Mouse (Mus musculus): ENCODE measurements around the gene Bcl9l.
"Not testable (repeated sequence)": the region's sequence is repeated elsewhere in the genome, so short reads cannot be mapped to it uniquely, and the experiment has no call there.

Bcl9l gene

DNA sequence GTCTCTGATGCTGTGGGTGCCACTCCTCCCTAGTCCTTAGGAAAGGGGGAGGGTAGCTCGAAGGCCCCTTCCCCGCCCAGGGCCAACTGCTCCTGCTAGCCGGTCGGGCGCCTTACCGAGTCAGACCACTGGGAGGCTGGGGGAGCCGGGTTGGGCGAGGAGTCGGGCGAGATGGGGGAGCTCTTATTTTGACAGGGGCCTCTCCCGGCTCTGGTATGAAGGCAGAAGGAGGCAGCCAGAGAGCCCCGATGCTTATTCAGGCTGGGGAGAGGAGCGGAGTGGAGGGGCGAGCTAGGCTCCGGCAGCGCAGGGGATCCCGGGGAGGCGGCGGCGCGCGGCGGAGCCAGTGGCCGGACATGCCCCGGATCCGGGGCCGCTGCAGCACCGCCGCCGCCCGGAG lies at the start of gene Bcl9l:
Gene Bcl9l, plus strand, starts transcription at position 274 of the 400 bp plus-strand sequence.
- DNase-seq (ENCODE audit: low read depth, low spot score), result peak; percentile 89

DNA sequence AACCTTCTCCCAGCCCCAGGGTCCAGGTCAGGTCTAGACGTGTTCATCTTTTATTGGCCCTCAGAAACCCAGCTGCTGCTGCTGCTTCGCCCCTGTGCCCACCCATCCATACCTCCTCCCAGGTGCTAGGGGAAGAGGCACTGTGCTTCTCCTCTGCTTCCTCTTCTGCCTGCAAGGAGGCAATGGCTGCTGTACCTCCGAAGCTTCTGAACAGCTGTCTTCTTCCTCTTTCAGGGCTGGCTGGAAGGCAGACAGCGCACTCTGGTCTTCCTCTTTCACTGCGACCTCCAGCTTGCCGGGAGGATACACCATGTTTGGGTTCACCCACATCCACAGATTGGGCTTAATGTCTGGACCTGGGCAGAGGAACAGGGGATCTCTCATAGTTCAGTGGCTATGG lies 46.9 kb upstream of the Bcl9l start:
- DNase-seq (ENCODE audit: low read depth, low spot score), result no peak

DNA sequence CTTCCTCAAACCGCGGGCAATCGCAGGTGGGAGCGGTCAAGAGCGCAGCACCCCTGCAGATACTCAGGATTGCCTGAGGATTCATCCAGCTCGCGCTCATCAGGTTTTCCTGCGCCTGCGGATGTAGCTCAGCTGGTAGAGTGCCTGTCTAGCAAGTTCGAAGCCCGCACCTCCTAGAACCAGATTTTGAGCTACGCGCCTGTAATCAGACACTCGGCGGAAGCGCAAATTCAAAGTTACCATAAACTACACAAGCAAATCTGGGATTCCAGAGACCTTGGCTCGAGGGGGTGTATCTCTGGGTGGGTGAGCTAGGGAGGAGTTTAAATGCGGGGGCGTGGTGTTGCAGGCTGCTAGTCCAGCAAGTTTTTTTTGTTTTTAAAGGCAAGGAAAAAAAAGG lies 41.7 kb upstream of the Bcl9l start, which contains the start of gene Foxr1:
Gene Foxr1, minus strand, starts transcription at position 176 of the 400 bp plus-strand sequence.
- DNase-seq (ENCODE audit: low read depth, low spot score), result peak; percentile 61

DNA sequence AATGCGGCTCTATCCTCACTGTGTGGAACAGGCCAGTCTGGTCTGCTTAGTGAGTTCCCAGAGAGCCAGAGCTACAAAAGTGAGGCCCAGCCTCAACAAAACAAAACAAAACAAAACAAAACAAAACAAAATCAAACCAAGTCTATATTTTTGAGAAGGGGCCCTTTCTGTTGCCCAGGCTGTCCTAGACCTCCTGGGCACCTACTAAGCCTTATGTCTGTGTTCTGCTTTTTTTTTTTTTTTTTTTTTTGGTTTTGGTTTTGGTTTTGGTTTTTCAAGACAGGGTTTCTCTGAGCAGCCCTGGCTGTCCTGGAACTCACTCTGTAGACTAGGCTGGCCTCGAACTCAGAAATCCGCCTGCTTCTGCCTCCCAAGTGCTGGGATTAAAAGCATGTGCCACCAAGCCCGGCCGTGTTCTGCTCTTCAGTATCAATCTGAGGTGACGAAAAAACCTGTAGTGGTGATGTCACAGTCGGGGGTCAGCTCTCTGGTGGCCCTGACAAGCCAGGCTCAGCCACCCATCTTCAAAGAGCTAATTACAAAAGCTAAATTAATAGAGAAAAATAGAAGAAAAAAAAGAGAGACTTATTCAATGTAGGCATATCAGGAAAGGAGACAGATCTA lies 38.1 kb upstream of the Bcl9l start:
- not testable (repeated sequence) for DNase-seq (ENCODE audit: low read depth, low spot score)

DNA sequence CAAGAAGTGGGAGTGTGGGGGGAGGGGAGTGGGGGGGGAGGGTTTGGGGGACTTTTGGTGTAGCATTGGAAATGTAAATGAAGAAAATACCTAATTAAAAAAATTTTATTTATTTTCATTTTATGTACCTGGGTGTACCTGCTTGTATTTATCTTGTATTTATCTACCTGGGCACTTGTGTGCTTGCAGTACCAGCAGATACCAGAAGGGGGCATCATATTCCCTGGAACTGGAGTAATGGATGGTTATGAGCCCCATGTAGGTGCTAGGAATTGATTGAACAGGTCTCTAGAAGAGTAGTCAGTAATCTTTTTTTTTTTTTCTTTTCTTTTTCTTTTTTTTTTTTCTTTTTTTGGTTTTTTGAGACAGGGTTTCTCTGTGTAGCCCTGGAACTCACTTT lies 32.2 kb upstream of the Bcl9l start:
- no peak for DNase-seq (ENCODE audit: low read depth, low spot score)

DNA sequence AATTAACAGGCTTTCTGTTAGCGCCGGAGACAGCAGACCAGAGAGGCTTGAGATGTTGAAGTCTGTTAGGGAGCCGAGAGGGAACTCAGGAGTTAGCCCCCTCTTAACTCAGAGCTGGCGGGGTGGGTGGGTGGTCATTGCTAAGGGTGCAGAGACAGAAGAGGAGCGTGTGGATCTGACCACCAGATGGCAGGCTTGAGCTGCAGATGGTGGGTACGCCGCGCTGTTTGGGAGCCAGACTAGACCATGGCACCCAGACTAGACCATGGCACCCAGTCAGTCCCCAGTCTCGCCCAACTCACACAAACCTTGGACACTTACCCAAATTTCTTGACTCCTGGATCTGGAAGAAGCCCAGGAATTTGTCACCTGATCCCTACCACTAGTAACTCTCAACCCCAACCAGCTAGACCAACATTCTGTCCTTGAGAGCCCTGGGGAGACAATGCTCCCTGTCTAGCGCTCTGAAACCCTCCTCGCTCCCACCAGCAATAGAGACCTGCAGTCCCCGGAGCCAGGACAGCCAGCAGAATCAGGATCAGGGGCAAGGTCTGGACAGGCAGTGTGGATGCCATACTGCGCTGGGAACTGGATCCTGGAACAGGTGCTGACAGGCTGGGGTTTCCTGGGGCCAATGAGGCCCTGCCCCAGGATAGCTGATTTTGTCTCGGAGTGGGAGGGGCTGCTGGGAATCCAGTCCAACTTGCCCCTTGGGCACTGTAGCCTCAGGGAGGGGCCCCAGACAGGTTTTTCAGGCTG lies 28.3 kb upstream of the Bcl9l start:
- peak; percentile 61 for DNase-seq (ENCODE audit: low read depth, low spot score)

DNA sequence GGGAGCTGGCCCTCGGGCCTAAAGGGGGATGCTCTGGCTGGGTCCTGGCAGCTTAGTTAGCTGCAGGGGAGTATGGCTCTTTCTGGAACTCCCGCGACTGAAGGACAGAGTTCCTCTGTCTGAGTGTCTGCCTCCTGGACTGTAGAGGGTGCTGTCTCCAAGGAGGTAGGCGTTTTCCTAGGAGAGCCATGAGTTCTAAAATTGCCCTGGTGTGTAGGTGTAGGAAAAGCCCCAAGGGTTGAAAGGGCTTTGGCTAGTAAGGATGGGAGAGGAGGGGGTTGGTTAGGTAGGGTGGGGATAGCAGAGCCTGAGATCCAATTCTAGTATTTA lies 27.8 kb upstream of the Bcl9l start, which contains the start of gene Upk2:
Gene Upk2, minus strand, starts transcription at position 86 of the 330 bp plus-strand sequence.
- no peak for DNase-seq (ENCODE audit: low read depth, low spot score)

DNA sequence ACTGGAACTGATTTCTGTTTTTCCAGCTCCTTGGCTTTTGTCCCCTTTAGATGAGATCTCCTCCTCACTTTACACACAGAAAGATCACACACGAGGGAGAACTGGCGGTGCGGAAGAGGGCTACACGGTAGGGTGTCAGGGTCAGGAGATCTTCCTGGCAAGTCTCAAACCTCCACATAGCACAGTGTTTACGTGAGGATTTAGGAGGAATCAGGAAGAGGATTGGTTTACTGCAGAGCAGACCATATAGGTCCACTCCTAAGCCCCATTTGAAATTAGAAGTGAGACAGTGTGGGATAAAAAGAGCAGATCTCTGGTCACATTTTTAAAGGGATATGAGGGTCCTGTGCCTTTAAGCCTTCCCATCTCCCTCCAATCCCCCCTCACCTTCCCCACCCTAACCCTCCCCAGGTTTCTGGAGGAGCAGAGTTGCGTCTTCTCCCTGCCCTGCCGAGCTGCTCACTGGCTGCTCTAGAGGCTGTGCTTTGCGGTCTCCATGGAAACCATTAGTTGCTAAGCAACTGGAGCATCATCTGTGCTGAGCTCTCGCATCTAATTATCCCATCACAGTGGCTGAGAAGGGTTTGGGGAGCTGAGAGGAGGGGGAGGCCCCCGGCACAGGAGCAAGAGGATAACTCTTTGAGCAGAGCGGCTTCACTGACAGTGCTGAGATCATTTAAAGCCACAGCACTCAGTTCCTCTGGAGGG lies 25.4 kb upstream of the Bcl9l start:
- no peak for DNase-seq (ENCODE audit: low read depth, low spot score)

DNA sequence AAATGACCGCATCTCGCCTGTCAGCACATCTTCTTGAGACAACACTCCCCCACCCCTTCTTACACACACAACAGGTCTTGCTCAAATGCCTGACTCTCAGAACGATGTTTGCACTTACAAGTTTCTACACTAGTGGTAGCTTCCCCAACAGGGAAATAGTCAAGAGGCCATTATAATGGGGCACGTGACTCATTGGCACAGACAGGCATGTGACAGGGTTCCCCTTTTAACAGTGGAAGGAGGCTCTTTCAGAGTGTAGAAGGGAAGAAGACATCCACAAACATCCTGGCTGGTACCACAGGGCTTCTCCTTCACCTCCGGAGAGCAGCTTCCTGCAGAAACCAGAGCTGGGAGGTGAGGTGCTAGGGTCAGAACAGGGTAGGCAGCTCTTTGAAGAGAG lies 20.7 kb upstream of the Bcl9l start:
- no peak for DNase-seq (ENCODE audit: low read depth, low spot score)

DNA sequence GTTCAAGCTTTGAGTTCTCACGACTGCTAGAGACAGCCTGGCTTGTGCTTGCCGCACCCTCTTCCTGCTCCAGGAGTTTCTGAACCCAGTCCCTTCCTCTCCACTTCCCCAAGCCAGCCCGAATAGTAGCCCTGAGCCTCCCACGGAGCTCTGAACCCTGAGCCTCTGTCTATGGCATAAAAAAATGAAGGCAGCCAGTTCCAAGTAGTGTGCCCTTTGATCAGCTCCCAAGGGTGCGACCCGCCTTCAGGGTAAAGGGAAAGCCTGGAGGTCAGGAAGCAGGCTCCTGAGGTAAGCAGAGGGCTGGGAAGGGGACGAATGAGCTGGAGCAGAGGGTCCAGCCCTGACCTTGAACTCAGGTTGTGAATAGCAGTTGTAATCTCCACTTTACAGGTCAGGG lies 14.4 kb upstream of the Bcl9l start:
- DNase-seq (ENCODE audit: low read depth, low spot score), result no peak

DNA sequence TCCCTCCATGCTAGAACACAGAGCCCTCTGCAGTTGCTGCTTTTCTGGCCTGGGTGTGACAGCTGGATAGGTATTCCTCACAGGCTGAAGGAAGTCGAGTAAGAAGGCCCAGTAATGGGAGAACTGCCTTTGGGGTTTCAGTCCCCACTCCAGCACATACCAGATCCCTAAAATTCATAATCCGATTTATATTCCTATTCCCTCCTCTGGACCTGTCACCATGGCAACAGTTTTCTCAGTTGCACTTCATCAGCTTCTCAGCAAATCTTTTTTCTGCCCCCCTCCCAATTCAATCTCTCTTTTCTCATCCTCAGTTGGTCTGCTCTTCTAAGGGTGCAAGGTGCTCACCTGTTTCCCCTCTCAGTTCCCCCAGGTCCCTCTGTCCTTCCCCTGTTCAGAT lies 13.8 kb upstream of the Bcl9l start:
- no peak for DNase-seq (ENCODE audit: low read depth, low spot score)

DNA sequence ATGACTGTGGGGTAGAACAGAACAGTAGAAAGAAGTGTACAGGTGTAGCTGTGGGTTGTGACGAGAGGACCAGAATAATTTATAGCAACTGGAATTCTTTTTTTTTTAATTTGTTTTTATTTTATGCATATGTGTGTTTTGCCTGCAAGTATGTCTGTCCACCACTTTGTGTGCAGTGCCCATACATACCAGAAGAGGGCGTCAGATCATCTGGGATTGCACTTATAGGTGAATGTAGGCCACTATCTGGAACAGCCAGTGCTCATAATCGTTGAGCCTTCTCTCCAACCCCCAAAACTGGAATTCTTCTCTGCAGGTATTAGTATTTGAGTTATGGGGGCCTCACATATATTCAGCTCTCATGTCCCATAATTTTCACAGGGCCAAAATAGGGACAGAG lies 9.4 kb upstream of the Bcl9l start:
- no peak for DNase-seq (ENCODE audit: low read depth, low spot score)

DNA sequence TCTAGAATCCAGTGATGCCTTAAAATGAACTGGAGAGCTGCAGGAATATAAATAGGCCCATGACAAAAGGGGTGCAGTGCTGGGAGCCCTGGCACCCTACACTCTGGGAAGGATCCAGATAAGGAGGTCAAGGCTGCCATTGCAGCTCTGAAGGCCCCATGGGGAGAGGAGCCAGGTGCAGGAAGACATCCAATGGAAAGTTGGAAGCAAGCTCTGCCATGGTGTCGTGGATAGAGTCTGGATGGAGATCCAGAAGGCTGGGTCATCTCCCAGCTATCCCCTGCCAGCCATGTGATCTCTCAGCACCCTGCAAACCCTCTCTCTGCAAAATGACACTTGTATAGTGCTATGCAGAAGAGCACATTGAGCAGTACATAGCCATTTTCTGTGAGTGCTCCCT lies 8.3 kb upstream of the Bcl9l start:
- no peak for DNase-seq (ENCODE audit: low read depth, low spot score)

DNA sequence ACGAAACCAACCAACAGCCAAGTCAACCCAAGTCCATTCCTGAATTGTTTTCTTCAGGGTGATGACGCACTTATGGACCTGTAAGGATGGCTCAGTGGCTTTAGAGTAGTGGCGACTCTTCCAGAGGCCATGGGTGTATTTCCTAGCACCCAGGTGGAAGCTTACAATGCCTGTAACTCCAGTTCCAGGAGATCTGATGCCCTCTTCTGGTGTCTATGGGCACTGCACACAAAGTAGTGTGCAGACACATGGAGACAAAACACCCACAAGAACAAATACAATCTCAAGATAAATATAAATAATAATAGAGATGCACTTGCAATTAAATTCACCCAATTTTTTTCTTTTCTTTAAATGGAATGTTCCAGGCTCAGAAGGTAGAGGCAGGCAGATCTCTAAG lies 6.7 kb upstream of the Bcl9l start:
- no peak for DNase-seq (ENCODE audit: low read depth, low spot score)

DNA sequence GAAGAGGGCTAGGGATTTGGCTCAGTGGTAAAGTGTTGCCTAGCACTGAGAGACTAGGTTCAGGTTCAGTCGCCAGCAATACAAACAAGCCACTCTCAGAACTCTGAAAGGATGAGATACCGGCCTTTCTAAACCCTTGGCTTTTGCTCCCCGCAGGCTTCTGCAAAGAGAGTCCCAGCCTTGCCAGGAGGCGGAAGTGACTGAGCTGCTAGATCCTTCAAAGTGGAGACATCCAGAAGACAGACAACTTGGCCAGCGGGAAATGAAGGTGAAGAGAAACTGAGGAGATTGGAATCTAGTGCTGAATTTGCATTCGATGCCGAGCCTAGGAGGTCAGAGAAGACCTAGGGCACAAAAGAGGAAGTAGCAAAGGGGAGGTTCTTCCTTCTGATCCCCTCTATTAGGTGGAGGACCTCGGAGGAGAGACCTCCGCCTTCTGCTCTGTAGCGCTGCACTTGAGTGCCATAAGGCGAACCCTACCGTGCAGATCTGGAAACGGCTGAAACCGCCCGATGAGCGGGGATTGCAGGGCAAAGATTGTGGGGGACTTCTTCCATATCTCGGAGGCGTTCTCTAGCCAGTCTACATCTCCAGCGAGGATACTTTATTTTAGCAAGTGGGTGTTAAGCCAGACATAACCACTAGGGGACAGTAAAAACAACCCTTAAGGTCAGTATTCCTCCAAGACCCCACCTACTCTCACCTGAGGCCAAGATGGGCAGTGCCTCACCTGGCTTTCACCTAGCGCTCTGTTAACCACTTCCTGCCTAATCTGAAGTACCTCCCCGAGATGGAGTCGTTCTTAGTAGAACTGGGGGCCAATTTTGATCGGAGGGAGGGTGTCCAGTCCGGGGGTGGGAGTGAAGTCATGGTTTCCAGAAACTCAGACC lies 5.0 kb upstream of the Bcl9l start:
- DNase-seq (ENCODE audit: low read depth, low spot score), result no peak

DNA sequence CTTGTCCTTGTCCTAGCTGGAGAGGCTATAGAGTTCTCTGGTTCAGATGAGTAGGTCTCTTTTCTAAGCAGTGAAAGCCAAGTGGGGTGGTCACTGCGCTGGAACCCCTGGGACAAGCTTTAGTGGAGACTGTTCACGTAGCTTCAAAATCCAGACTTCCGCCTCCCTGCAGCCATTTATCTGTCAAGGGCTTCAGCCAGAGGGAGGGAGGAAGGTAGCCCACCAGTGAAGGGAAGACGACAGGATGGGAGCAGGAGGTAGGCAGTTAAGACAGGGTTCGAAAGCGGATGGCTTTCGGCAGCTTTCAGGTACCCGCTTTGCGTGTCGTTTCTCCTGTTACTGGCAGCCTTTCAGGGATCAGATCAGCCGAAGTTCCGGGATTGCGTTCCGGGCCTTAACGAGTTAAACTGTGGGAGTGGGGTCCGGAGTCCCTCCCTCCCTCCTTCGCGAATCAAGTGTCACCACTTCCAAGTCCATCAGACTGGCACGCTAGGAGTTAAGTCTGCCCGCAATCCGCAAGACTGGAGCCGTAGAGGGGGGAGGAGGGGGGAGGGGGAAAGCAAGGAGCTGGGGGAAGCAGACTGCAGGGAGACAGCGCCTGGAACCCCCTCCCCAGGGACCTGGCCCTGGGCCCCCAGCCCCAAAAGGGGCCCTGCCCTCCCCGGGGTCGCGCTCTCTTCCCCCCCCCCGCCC lies 4.2 kb upstream of the Bcl9l start:
- no peak for DNase-seq (ENCODE audit: low read depth, low spot score)

DNA sequence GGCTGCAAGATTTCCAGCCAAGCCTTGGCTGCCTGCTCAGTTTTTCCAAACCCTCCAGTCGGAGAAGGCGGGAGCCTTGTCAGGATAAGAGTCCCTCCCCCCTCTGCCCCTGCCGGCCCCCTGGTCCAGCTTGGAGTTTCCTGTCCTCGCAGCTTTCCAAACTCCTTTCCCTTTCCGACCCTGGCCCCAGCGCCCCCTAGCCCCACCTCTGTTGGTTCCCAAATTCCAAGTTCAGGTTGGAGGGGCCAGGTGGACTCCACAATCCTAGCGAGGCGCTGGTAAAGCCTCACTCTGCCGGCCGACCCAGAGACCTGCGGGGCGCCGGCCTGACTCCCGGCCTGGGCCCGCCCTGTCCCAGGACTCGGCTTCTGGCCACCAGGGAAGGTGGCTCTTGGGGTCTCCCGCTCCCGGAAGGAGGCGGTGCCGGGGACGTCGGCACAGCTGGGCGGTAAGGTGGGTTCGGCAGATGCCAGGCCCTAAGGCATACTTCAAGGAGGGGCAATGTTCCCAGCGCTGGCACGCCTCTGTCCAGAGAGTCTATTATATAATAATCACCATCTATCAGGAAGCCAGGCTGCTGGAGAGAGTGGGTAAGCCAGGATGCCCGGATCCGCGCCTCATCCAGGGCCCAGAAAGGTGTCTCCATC lies 3.5 kb upstream of the Bcl9l start:
- no peak for DNase-seq (ENCODE audit: low read depth, low spot score)

DNA sequence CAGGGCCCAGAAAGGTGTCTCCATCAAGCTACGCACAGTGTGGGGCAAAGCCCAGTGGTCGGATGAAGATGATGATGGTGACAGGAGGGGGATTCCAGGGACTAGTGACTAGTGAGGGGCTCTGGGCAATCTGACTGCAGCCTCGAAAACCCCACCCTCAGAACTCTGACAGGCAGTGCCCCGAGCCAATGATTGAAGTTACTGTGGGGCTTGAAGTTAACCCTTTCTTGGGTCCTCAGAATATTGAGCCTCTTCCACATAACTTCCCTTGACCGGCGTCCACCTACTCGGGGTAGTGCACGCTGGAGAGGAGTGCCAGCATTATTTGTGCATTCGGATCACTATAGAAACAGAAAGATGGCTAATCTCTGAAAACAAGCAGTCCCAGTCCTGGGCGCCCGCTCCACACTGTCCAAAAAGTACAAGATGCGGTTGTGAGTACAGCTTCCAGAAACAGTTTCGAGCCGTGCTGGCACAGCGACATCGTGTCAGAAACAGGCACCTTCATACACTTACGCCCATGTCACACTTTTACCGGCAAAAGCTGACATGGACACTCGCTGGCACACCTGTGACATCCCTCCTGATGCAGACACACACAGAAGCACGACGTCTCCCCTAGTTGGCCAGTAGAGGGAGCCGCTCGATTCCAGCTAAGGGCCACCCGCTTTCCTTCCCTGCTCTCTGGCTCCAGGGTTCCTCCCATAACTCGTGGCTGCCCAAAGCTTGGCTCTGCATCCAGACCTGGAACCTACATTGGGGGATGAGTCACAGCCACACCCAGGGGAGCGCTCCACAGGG lies 2.8 kb upstream of the Bcl9l start:
- no peak for DNase-seq (ENCODE audit: low read depth, low spot score)

DNA sequence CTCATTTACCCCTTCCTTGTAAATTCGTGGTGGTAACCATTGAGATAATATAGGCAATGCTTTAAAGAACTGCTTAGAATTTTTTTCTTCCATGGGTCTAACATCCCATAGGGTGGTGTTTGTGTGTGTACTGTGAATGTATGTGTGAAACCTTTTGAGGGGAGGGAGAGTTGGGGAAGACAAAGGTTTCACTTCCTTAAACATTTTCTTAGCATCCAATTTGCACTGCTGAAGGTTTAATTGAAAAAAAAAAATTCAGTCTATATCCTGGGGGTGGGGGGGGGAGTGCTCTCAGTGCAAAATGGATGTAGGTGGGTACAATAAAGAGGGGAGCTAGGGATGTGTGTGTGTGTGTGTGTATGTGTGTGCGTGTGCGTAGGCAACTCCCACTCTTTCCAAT lies 513 bp upstream of the Bcl9l start:
- no peak for DNase-seq (ENCODE audit: low read depth, low spot score)

DNA sequence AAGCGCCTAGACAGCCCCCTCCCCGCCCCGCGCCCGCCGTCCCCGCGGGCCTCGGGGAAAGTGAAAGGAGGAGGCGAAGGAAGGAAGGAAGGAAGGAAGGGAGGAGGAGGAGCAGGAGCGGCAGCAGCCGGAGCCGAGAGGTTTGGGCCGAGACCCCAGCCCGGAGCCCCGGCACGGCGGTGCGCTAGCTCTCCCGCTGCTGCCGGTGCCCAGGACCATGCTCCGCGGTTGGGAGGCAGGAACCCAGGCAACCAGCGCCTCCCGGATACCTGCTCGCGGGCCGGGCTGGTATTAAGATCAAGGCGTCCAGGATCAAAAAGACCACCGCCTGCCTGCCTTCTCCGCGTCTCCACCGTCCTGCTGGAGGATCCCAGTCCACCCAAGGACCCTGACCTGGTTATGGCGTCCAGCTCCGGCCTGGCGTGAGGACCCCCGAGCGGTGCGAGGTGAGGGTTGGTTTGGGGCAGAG lies 450 bp downstream of the Bcl9l start:
- no peak for DNase-seq (ENCODE audit: low read depth, low spot score)

Measured in WW6 (cell line).